Mouse (Mus musculus) gastrocnemius, postnatal 14 days (tissue): Measurements from ENCODE around the gene 4932438H23Rik. TPM values are rescaled to one million over a fixed set of nuclear protein-coding genes. Genes with fewer than 3 reads are reported as not detected.
A peak's percentile ranks its signal among the peaks of the same experiment; 100 is the strongest.

Experiments
- DNase-seq: peaks from one replicate; pipeline ENCODE4 v3.0.0; 2021; ENCODE audit warnings: mixed read lengths
- intact Hi-C: fragments of 180-260 bp; cut with DNase I; formaldehyde crosslinking; loops from one replicate; pipeline ENCODE4 v1.15.1; 2025; ENCODE audit warnings: low total_unique reads
- total RNA-seq, 2 experiments: library from RNA; stranded (reverse); gene quantifications; 2 replicates each; pipeline ENCODE4 v1.2.3; 2021

4932438H23Rik gene
- total RNA-seq, 2 experiments from 2014 or later: 1.3 to 1.8 TPM

DNA sequence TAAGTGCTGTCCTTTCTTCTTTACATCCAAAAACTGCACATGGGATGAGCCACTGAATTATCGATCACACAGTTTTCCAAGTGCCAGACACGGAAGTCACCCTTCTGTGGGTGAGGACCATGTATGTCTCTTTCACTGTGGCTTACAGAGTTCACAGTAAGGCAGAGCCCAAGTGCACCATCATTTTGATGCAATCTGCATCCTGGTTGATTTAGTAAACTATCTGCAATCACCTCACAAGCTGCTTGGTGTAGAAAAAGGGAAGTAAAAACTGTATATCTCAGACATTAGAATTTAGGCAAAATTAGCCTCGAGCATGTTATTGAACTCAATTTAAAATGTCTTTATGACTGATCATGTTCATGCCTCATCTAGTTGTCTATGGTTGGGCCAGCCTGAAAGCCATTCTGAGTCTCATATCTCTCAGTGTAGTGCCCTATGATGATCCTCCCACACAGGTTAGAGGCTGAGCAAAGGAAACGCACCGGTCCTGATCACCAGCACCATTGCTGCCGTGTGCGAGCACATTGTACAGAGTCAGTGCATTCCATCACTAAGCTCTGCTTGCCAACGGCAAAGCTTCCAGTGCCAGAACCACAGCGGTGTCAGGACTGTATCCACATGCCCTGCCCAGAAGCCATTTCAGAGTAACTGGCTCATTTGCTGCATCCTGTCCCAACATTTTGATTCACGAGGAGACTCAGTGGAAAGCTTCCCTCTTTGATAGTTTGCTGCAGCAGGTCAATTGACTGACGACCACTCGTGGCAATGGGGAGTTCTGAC is 30.1 kb downstream of the 4932438H23Rik start:
- no peak for DNase-seq
- intact Hi-C loops: no loop called here

DNA sequence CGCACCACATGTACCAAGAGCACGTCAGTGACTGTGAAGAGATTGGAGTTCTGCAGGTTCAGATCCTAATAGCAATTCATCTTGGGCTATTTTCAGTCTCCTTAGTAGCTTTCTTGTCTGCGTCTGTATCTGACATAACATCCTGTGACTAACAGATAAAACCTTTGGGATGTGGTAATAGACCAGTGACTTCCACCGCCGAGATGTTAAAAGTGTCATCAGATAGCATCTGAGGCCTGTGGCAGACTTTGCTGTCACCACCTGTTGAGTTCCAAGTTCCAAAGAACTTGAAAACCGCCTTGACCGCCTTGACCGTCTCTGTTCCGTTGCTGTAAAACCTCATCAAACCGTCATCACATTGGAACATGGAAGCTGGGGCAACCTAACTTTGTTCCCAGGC is 31.1 kb downstream of the 4932438H23Rik start:
- intact Hi-C loops: no loop called here

DNA sequence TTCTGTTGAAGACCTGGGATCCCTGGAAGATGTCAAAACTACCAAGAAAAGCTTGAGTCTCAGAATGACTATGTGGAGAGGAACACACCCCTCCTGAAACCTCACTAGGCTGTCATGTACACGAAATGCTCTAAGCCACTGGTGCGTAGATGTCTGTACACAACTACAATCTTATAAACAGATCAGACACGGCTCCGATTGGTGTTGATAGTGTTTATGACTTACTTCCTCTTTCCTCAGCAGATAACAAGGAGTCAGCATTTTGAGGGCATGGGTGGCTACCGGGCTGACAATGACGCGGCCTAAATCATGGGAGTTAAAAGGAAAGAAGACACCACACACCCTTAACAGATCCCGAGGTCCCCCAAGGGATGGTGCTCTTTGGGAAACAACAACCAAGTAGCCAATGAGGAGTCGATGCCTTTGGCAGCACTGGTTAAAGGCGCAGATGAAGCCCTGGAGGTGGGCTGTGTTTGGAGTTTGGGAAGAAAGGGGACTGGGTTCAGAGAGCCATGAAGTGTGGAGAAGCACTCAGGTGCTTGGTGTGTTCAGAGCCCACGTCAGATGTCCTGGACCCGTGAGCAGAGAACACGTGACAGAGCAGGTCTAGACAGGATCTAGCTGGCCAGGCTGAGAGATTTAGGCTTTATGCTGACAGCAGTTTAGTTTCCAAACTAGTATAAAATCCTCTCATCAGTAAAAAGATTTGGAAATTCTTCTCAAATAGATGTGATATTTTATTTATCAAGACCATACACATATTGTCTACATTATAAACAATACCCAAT is 33.2 kb downstream of the 4932438H23Rik start:
- DNase-seq: no peak
- intact Hi-C loops: no loop called here

More for the DNA sequence above, 31.1 kb downstream of the 4932438H23Rik start:
- no peak for DNase-seq

GRCm38 (mm10) chr16:91057741-91058140 is 37.2 kb downstream of the 4932438H23Rik start:
- no peak for DNase-seq
- intact Hi-C loops: no loop called here

- DNase-seq: no peak
- intact Hi-C loops: no loop called here
Measured at GRCm38 (mm10) chr16:91057261-91057660, 37.7 kb downstream of the 4932438H23Rik start.

DNA sequence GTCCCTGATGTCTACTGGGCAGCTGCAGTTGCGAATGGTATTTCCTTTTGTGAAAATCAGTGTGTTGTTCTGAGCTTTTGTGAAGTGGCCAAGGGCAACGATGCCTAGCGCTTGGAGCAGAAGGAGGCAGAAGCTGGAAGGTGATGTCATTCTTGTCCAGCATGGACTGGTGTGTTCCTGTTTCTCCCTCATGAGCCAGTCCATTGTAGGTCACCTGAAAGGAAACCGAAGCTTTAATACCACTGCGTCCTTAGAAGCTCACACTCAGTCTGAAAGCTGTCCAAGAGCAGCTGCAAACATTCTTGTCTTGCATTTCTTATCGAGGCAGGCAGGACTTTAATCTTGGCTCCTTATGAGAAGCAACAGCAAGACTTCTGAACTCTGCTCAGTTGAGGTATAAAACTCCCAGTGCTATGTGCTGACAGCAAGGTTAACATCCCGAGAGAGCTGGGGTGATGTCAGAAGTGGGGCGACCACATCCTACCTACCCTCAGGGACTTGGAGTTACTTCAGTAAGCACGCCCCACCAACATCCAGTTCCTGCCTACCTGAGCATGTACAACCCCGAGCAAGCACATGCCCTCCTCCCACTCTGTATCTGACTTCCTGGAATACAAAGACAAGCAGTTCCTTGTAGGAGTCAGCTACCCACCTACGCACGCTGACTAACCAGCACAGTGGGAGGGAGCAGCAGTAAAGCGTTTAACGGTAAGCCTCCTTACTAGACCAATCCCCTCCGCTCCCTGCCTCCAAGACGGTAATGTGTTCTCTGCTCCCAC is 38.7 kb downstream of the 4932438H23Rik start:
- intact Hi-C loops: no loop called here
- no peak for DNase-seq

DNA sequence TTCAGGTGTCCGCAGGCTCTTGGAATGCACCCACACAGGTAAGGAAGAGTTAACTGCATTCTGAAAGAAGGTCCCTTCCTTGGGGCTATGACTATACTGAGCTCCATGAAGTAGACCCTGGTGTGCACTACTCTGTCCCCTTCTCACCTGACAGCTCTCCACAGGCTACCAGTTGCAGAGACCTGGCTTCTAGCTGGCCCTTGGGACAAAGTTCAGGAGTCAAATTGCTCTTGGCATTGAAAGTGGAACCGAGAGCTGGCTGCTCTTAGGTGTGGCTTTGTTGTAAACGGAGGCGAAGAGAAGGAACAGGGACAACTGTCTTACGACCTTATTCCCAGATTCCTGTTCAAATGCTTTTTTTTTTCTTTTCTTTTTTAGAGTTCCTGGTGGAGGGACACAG is 39.8 kb downstream of the 4932438H23Rik start:
- intact Hi-C loops: no loop called here
- no peak for DNase-seq

DNA sequence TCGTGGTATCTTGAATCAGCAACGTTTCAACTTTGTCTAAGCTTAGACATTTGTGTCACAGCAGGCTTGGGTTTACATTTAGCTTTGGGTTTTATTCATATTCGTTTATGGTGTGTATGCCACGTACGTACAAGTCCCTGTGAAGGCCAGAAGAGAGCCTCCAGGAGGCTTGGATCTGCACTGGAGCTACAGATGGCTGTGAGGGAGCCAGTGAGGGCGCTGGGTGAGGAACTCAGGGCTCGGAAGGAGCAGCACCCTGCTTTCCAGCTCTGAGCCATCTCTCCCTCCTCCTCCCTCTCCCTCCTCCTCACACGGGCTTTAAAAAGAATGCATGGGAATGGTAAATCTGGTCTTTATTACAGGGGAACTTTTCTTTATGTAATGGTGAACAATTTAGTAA is 41.3 kb downstream of the 4932438H23Rik start:
- intact Hi-C loops: no loop called here
- no peak for DNase-seq

DNA sequence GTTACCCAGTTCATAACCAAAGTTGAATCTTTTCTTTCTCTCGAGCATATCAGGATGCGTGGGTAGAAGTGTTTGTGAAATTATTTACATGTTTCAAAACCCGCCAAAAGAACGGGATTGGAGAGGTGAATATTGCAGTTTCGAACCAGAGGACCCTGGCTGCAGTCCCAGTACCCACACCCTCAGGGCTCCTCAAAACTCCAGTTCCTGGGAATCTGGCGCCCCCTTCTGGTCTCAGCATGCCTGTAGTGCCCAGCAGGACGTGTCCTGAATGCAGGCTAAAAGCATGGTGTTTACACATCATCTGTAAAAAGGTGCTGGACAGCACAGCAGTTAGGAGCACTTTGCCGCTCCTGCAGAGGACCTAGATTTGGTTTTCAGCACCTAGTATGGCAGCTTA is 49.4 kb downstream of the 4932438H23Rik start:
- DNase-seq: peak; percentile 58
- intact Hi-C loops: no loop called here

GRCm38 (mm10) chr16:91044270-91045182 is 50.4 kb downstream of the 4932438H23Rik start, which contains the start of gene Paxbp1:
Paxbp1 (minus strand) TSS chr16:91044543.
- intact Hi-C loops: no loop called here
- DNase-seq: peak; percentile 99

DNA sequence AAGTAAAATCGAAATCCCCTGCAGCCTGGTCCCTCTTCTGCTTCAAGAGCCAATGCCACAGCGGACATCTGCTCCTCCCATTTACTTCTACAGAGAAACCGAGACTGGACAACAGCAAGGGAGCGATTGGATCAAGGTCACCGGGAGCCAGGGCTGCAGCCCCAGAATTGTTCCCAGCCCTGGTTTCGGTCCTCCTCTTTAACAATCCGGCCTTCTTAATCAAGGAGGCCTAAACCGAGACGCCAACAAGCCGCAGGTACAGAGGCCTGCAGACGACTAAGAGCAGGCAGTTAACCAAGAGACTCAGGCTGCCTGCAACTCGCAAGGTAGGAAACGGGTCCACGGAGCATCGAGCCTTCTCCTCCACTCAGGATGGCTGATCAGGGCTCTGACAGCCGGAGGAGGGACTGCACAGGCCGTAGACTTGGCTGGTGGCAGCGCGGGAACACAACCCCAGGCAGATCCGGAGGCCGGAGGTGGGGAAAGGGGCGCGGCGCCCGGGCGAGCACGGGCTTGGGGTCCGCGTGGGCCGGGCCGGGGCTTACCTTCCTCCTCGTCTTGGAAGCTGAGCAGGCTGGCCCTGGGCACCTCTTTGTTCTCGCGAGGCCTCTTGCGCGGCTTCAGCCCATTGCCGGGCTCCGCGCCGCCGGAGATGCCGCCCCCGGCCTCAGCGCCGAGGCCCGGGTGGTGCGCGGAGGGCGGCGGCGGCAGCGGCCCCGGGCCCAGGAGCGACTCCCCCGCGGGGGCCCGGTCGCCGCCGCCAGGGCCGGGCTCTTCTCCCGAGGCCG is 51.3 kb downstream of the 4932438H23Rik start:
- intact Hi-C loops: no loop called here
- peak; percentile 66 for DNase-seq

GRCm38 (mm10) chr16:91042640-91043039 is 52.3 kb downstream of the 4932438H23Rik start:
- intact Hi-C loops: no loop called here
- DNase-seq: no peak

GRCm38 (mm10) chr16:91035866-91036265 is 59.1 kb downstream of the 4932438H23Rik start:
- no peak for DNase-seq
- intact Hi-C loops: no loop called here

GRCm38 (mm10) chr16:91030751-91031150 is 64.2 kb downstream of the 4932438H23Rik start:
- intact Hi-C loops: no loop called here

DNA sequence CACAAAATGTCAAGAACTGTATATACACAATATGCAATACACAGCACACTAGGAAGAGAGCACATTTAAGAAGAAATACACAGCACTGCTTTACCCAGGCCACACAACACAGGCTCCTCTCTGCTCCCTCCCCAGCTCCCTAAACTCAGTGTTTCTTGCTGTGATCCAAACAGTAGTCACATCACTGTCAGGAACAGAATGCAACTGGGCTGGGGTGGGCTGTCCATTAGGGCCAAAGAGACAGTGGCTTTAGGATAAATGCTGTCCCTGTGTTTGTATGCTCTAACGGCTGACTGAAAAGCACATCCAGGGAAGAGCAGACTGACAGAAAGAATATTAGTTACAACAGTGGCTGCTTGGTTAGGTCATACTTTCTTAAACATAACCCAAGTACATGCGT is 65.0 kb downstream of the 4932438H23Rik start:
- intact Hi-C loops: no loop called here
- DNase-seq: no peak

More at GRCm38 (mm10) chr16:91030751-91031150, 64.2 kb downstream of the 4932438H23Rik start:
- DNase-seq: no peak

- intact Hi-C loops: no loop called here
- DNase-seq: no peak
Measured at GRCm38 (mm10) chr16:91029161-91029743, 65.7 kb downstream of the 4932438H23Rik start.

GRCm38 (mm10) chr16:91026290-91026689 is 68.6 kb downstream of the 4932438H23Rik start:
- no peak for DNase-seq
- intact Hi-C loops: no loop called here

DNA sequence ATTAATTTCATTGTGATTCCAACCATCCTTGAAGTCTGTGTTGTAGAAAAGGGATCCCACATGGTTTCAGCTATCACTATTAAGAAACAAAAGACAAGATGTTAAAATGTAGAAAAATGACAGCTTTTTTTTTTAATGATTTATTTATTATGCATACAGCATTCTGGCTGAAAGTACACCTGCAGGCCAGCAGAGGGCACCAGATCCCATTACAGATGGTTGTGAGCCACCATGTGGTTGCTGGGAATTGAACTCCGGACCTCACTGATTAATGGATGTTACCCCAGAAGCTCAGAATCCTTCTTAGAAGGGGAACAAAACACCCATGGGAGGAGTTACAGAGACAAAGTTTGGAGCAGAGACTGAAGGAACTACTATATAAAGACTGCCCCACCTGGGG is 71.5 kb downstream of the 4932438H23Rik start:
- intact Hi-C loops: no loop called here
- no peak for DNase-seq
